25 mouse cellular contexts compared by ENCODE assay signal in the genomic region with DNA sequence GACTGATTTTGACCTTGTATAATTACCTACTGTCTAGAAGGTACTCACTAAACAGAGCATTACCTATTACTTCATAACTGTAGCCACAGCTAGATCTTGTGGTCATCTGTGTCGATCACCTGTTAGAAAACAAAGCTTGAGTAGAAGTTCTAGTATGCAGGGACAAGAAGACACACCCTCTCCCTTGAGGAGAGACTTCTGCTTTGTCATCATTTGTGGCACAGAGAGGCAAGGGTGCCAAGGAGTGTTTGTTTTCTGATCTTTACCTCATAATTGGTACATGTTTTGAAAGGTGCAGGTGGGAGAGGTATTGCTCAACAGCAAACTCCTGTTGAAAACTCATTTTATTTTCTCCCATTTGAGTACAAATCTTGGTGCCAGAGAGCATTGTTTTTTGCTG.
"Had no signal": no experiment of that assay in that cellular context is flagged by ENCODE, and none has a peak within 500 bp of the region (broad histone marks: within the 10 kb centered on the region; RNA-seq: fewer than 3 reads in every experiment).

No protein-coding gene starts in this region.

- H3K9me3 ChIP-seq: hindbrain, embryonic 10.5 days; hindbrain, embryonic 12.5 days; hindbrain, embryonic 15.5 days; kidney, embryonic 15.5 days; limb, embryonic 13.5 days; limb, embryonic 15.5 days had no signal

- ATAC-seq: forebrain, embryonic 16.5 days; hindbrain, postnatal 0 days; intestine, embryonic 16.5 days had no signal

- DNase-seq: gastrocnemius, adult 2 months; gastrocnemius, postnatal 10 days; gastrocnemius, postnatal 25 days; heart, adult 2 months; heart, postnatal 10 days; heart, postnatal 4 days; kidney, adult 11 months; kidney, adult 2 months; kidney, adult 9 months; kidney, postnatal 14 days; kidney, postnatal 36 days; layer of hippocampus, adult 9-11 months; layer of hippocampus, postnatal 36 days; left cerebral cortex, postnatal 4 days had no signal

- H3K27ac ChIP-seq: gastrocnemius, adult 2 months; heart, adult 2 months; hindbrain, embryonic 10.5 days; hindbrain, embryonic 12.5 days; hindbrain, embryonic 15.5 days; hindbrain, postnatal 0 days; kidney, embryonic 15.5 days; kidney, postnatal 0 days; limb, embryonic 13.5 days; limb, embryonic 15.5 days had no signal

- H3K9ac ChIP-seq: heart, embryonic 12.5 days; hindbrain, embryonic 12.5 days; hindbrain, embryonic 15.5 days; kidney, embryonic 15.5 days; limb, embryonic 13.5 days; limb, embryonic 15.5 days had no signal

- H3K27me3 ChIP-seq: heart, embryonic 12.5 days; hindbrain, embryonic 12.5 days; hindbrain, embryonic 15.5 days; kidney, embryonic 15.5 days; limb, embryonic 13.5 days; limb, embryonic 15.5 days had no signal

- H3K4me3 ChIP-seq: gastrocnemius, adult 2 months; heart, adult 2 months; heart, embryonic 12.5 days; hindbrain, embryonic 10.5 days; hindbrain, embryonic 12.5 days; hindbrain, embryonic 15.5 days; kidney, embryonic 15.5 days; limb, embryonic 13.5 days; limb, embryonic 15.5 days had no signal

- H3K4me2 ChIP-seq: heart, embryonic 12.5 days; hindbrain, embryonic 12.5 days; hindbrain, embryonic 15.5 days; kidney, embryonic 15.5 days; limb, embryonic 13.5 days; limb, embryonic 15.5 days had no signal

- H3K36me3 ChIP-seq: heart, embryonic 12.5 days; hindbrain, embryonic 10.5 days; hindbrain, embryonic 12.5 days; hindbrain, embryonic 15.5 days; kidney, embryonic 15.5 days; limb, embryonic 13.5 days; limb, embryonic 15.5 days had no signal

- H3K4me1 ChIP-seq: heart, embryonic 12.5 days; hindbrain, embryonic 10.5 days; hindbrain, embryonic 12.5 days; hindbrain, embryonic 15.5 days; kidney, embryonic 15.5 days; limb, embryonic 13.5 days; limb, embryonic 15.5 days had no signal
